Mouse (Mus musculus) intestine, postnatal 0 days (tissue): ENCODE data around the gene Lrguk. TPM values are rescaled to one million over a fixed set of nuclear protein-coding genes. Genes with fewer than 3 reads are reported as not detected.
A peak's percentile ranks its signal among the peaks of the same experiment; 100 is the strongest.

Source experiments
- ATAC-seq: fragments of 200-750 bp; cut with Nextera tagmentation; 2 replicates; pipeline ENCODE4 v1.8.0; 2017; ENCODE audit warnings: mild to moderate bottlenecking, moderate TSS enrichment, moderate library complexity
- H3K27ac ChIP-seq: fragments of 300-500 bp; sonication (generic); 2 replicates; pipeline ENCODE4 v1.5.1; 2014; ENCODE audit warnings: mild to moderate bottlenecking, low read depth, low read length, moderate library complexity
- H3K27me3 ChIP-seq: fragments of 300-500 bp; sonication (generic); replicated peaks from 2 replicates; pipeline ENCODE4 v1.6.1; 2014; ENCODE audit warnings: low read length, mixed read lengths; ENCODE audit not compliant: control insufficient read depth, insufficient read depth
- H3K36me3 ChIP-seq: fragments of 300-500 bp; sonication (generic); 2 replicates; pipeline ENCODE4 v1.6.1; 2014; ENCODE audit warnings: mild to moderate bottlenecking, moderate library complexity; ENCODE audit not compliant: control insufficient read depth, insufficient read depth
- H3K4me1 ChIP-seq: fragments of 300-500 bp; sonication (generic); replicated peaks from 2 replicates; pipeline ENCODE4 v1.6.1; 2014; ENCODE audit warnings: antibody characterized with exemption, low read length, mixed read lengths; ENCODE audit not compliant: control insufficient read depth, insufficient read depth
- H3K4me2 ChIP-seq: fragments of 300-500 bp; sonication (generic); replicated peaks from 2 replicates; pipeline ENCODE4 v1.6.1; 2014; ENCODE audit warnings: low read depth, mild to moderate bottlenecking, moderate library complexity
- H3K4me3 ChIP-seq: fragments of 300-500 bp; sonication (generic); 2 replicates; pipeline ENCODE4 v1.5.1; 2014; ENCODE audit warnings: low read depth, low read length
- H3K9ac ChIP-seq: fragments of 300-500 bp; sonication (generic); 2 replicates; pipeline ENCODE4 v1.6.1; 2014; ENCODE audit warnings: mild to moderate bottlenecking, low read depth, low read length
- H3K9me3 ChIP-seq: fragments of 300-500 bp; sonication (generic); 2 replicates; pipeline ENCODE4 v1.6.1; 2016; ENCODE audit warnings: mixed run types; ENCODE audit not compliant: control insufficient read depth
- CTCF ChIP-seq: sonication (generic); IDR thresholded peaks from 2 replicates; pipeline ENCODE4 v1.5.1; 2016; ENCODE audit warnings: low read depth, mild to moderate bottlenecking, control low read depth, antibody characterized with exemption, moderate library complexity
- WGBS: fragments of 180-500 bp; shearing (Covaris S2); extraction: QIAGEN DNeasy Blood & Tissue Kit; methylation state at CpG from one replicate; pipeline ENCODE4 v1.1.7; 2014; 5-methylcytosine and 5-hydroxymethylcytosine counted together
- polyA plus RNA-seq: library from polyadenylated mRNA; unstranded; fragments of >200 nt; fragmentation: Nextera tagmentation; extraction: Ambion mirVana; gene quantifications from 2 replicates; pipeline ENCODE4 v1.2.1, GENCODE M21; 2015

Lrguk gene
- polyA plus RNA-seq, 1 experiment from 2014 or later: 0.16 TPM

DNA sequence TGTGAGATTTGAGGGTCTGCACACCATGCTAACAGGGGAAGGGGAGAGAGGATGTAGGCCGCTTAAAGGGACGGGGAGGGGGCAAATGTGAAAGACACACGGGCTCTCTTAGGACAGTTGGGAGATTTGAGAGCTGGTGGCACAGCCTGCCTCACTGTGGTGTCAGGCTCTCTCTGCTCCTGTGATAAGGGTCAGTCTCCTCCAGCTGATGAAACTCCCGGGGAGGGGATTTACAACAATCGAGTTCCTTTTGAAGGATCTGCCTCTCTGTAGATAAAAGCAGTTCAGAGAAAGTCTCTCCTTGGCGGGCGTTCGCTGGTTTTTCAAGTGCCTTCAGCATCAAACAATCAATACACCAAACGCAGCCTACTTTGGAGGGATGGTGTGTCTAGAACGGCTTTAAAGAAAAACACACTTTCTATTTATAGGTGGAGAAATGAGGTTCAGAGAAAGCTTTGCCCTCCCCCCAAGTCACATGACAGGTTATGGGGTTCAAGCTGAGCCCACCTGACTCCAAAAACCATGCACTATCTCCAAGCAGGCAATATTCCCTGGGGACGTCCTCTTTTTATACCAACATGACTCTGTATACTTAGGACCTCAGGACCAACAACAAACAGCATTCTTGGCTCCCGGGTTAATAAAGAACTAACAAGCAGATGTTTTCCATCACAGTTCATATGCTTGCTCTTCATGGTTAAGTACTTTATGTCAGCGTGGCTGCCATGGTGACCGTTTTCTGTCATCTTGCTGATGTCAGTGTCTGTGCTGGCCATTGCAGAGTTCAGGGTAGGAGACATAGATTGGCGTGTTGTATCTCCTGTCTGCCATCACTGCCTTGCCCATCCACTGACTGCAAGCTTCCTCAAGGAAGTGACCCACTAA, 5.6 kb downstream of the Lrguk start:
- no peaks in the 10 kb centered on the region; the same call in 1 of the 2 replicates for H3K4me1 ChIP-seq
- H3K36me3 ChIP-seq: no peaks in the 10 kb centered on the region
- no peak overlapping the region for H3K9ac ChIP-seq
- no peak overlapping the region for H3K27ac ChIP-seq
- no peak for TF ChIP-seq CTCF
- H3K27me3 ChIP-seq: no peaks in the 10 kb centered on the region
- 32% methylated on average over 15 of the region's 15 CpGs for whole genome bisulfite sequencing
- H3K4me2 ChIP-seq: no peak overlapping the region
- ATAC-seq: no peak
- no peak overlapping the region for H3K4me3 ChIP-seq
- no peaks in the 10 kb centered on the region for H3K9me3 ChIP-seq

DNA sequence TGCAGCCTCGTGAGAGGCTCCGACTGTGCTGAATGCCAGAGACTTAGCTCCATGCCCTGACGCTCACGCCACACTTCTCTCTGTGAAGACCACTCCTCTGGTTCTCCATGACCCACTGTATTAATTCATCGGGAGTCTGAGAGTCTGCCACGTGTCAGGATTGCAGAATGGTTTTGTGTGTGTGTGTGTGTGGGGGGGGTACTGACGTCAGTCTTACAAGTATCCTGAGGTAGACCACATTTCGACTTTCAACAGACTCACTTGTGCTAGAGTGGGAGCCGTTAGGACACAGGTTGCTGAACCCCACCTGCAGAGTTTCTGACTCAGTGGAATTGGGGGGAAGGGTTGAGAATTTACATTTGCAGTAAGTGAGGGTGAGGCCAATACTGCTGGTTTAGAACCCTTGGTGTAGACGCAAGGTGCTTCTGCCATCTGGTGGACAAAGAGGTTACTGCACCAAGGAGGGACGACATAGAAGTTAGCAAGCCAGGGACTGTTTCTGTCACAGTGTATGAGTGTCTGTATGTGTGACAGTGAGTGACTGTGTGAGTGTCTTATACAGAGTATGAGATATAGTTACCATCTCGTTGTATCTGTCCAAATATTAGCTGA, 11.5 kb downstream of the Lrguk start:
- Histone ChIP-seq H3K4me3 (no peak overlapping the region), H3K4me1 (no peaks in the 10 kb centered on the region), H3K9me3 (no peaks in the 10 kb centered on the region), H3K9ac (no peak overlapping the region), H3K36me3 (no peaks in the 10 kb centered on the region), H3K27me3 (no peaks in the 10 kb centered on the region), H3K4me2 (no peak overlapping the region), H3K27ac (no peak overlapping the region)
- TF ChIP-seq CTCF: peak; percentile 91
- 0 out of 2 replicates have a peak, but pooled peaks have one; percentile 8 for ATAC-seq
- 52% methylated on average over 12 of the region's 12 CpGs for WGBS

DNA sequence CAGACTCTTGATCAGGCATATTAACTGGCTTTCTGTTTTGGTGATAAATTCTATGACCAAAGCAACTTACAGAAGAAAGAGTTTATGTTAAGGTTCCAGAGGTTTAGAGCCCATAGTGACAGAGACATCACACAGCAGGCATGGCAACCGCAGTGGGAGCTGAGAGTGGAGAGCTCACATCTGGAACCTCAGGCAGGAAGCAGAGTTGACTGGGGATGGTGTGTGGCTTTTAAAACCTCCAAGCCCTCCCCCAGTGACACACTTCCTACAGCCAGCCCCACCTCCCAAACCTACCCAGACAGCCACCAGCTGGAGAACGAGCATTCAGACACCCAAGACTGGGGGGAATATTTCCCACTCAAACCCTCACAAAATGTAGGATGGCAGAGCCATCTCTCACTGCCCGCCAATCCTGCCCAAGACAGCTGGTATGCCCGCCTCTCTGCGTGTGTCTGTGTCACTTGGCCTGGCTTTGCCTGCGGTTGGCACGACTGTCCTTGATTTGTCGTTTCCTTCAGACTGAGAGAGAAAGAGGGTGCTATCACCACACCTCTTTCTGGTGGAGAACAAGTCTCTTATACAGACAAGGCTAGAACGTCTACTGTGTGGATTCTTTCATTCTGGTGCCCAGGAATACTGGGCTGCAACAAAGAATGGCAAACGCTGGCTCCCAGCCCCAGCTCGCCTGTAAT, 12.5 kb downstream of the Lrguk start:
- H3K4me3 ChIP-seq: no peak overlapping the region
- TF ChIP-seq CTCF: no peak
- WGBS: 87% methylated on average over 11 of the region's 11 CpGs
- H3K27me3 ChIP-seq: no peaks in the 10 kb centered on the region
- H3K27ac ChIP-seq: no peak overlapping the region
- H3K4me1 ChIP-seq: no peaks in the 10 kb centered on the region
- H3K9ac ChIP-seq: no peak overlapping the region
- no peak for ATAC-seq
- no peaks in the 10 kb centered on the region for H3K36me3 ChIP-seq
- no peak overlapping the region for H3K4me2 ChIP-seq
- H3K9me3 ChIP-seq: no peaks in the 10 kb centered on the region

DNA sequence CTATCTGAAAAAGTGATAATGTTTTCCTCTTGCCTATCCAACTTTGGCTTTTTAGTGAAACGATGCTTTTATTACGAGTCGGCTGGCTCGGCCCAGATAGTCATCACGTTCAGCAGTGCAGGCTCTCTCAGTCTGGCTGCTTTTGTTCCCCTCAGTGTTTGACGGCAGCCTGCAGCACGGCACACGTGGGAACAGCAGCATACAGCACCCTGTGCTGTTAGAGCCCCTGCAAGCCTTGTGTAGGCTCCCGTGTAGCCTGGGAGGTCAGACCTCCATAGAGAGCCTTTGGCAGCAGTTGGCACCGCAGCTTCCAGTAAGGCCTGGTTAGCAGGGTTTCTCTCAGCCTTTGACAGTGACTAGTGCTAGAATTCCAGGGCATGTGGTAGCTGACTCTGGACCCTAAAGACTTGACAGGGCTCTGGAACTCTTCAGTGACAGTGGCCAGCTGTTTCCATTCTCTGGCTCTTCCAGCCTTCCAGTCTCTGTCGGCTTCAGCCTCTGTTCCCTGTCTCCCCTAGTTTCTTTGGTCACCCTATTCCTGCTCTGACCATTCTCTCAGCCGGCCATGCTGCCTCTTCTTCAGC, 15.1 kb downstream of the Lrguk start:
- no peaks in the 10 kb centered on the region for H3K4me1 ChIP-seq
- H3K9ac ChIP-seq: no peak overlapping the region
- TF ChIP-seq CTCF: no peak
- no peaks in the 10 kb centered on the region for H3K9me3 ChIP-seq
- WGBS: 60% methylated on average over 12 of the region's 12 CpGs
- H3K27me3 ChIP-seq: no peaks in the 10 kb centered on the region
- H3K36me3 ChIP-seq: no peaks in the 10 kb centered on the region
- no peak overlapping the region for H3K27ac ChIP-seq
- no peak overlapping the region for H3K4me3 ChIP-seq
- H3K4me2 ChIP-seq: no peak overlapping the region
- no peak for ATAC-seq

DNA sequence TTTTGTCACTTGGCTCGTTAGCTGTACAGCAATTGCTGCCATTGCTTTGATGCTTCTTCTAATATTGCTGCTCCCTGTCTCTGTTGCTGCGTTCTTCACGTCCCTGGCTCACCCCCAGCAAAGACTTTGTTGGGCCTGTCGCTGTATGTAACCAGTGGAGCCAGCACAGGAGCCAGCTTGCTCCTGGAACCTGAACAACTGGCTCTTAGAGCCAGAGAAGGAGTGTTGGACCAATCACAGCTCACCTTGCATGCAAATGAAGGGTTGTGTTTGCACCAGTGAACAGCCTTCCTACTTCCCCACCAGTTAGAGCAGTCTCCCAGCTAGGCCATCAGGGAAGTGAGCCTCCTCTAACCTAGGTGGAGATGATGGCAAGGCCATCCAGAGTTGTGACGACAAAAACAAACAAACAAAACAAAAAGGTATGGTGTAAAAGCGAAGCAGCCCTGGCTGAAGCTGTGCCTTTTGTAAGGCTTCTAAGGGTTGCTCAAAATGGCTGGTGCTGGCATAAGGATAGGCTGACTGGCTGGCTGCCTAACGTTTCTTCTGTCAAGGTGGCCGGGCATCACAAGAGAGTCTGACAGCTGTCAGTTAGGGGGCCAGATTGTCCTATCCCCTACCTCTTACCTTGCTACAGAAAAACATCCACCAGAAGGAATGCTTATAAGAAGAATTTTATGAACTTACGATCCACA, 15.7 kb downstream of the Lrguk start:
- no peaks in the 10 kb centered on the region for H3K4me1 ChIP-seq
- WGBS: 84% methylated on average over 9 of the region's 9 CpGs
- H3K36me3 ChIP-seq: no peaks in the 10 kb centered on the region
- no peaks in the 10 kb centered on the region for H3K9me3 ChIP-seq
- no peak overlapping the region for H3K4me3 ChIP-seq
- no peak overlapping the region for H3K4me2 ChIP-seq
- no peak overlapping the region for H3K27ac ChIP-seq
- TF ChIP-seq CTCF: no peak
- H3K9ac ChIP-seq: no peak overlapping the region
- no peak for ATAC-seq
- no peaks in the 10 kb centered on the region for H3K27me3 ChIP-seq
